Mouse (Mus musculus) heart, embryonic 14.5 days (tissue): ENCODE measurements at regions not wholly inside any gene's neighbourhood (a gene's known extent, or its start where the extent isn't known, plus 50 kb on each side); places are given as distances from the start of the nearest gene placed in this dataset.

Experiments
- ATAC-seq: fragments of 200-750 bp; cut with Nextera tagmentation; 2 replicates; pipeline ENCODE4 v1.8.0; 2017; ENCODE audit warnings: low read depth, moderate TSS enrichment; ENCODE audit not compliant: insufficient number of reproducible peaks, insufficient read depth, low FRiP score
- H3K27ac ChIP-seq, 2 experiments: fragments of 200-500 bp in 1 of 2; fragments of 300-500 bp in 1 of 2; sonication (generic) in 1 of 2; replicated peaks in 1 of 2; 2 replicates each; pipeline ENCODE4 v1.5.1; 2012 to 2014; ENCODE audit warnings: low read depth in 2 of 2, low read length in 2 of 2, control low read depth in 1 of 2, mild to moderate bottlenecking in 1 of 2, mixed read lengths in 1 of 2; ENCODE audit not compliant: control insufficient read depth in 1 of 2, insufficient read depth in 1 of 2
- H3K27me3 ChIP-seq: fragments of 300-500 bp; sonication (generic); 2 replicates; pipeline ENCODE4 v1.6.1; 2014; ENCODE audit warnings: mild to moderate bottlenecking, low read length, control low read depth; ENCODE audit not compliant: control insufficient read depth, insufficient read depth
- H3K36me3 ChIP-seq: fragments of 300-500 bp; sonication (generic); 2 replicates; pipeline ENCODE4 v1.6.1; 2014; ENCODE audit warnings: mild to moderate bottlenecking, control low read depth, low read length, mixed read lengths; ENCODE audit not compliant: control insufficient read depth, insufficient read depth
- H3K4me1 ChIP-seq, 2 experiments: fragments of 200-500 bp in 1 of 2; fragments of 300-500 bp in 1 of 2; sonication (generic) in 1 of 2; 2 replicates each; pipeline ENCODE4 v1.6.1; 2012 to 2014; ENCODE audit warnings: low read length in 2 of 2, control low read depth in 1 of 2, mixed read lengths in 1 of 2; ENCODE audit not compliant: control insufficient read depth in 2 of 2, insufficient read depth in 2 of 2
- H3K4me2 ChIP-seq: fragments of 300-500 bp; sonication (generic); 2 replicates; pipeline ENCODE4 v1.6.1; 2014; ENCODE audit warnings: mild to moderate bottlenecking, low read length
- H3K4me3 ChIP-seq, 2 experiments: fragments of 200-500 bp in 1 of 2; fragments of 300-500 bp in 1 of 2; sonication (generic) in 1 of 2; 2 replicates each; pipeline ENCODE4 v1.5.1; 2012 to 2014; ENCODE audit warnings: low read length in 2 of 2, mild to moderate bottlenecking in 2 of 2, control low read depth in 1 of 2, low read depth in 1 of 2, moderate library complexity in 1 of 2; ENCODE audit not compliant: control insufficient read depth in 1 of 2, insufficient read depth in 1 of 2
- H3K9ac ChIP-seq: fragments of 300-500 bp; sonication (generic); 2 replicates; pipeline ENCODE4 v1.6.1; 2014; ENCODE audit warnings: mild to moderate bottlenecking, low read length
- H3K9me3 ChIP-seq: fragments of 300-500 bp; sonication (generic); 2 replicates; pipeline ENCODE4 v1.6.1; 2016; ENCODE audit warnings: low read length, control low read depth; ENCODE audit not compliant: control insufficient read depth
- WGBS: fragments of 180-500 bp; shearing (Covaris S2); extraction: QIAGEN DNeasy Blood & Tissue Kit; methylation state at CpG from one replicate; pipeline ENCODE4 v1.1.7; 2014; 5-methylcytosine and 5-hydroxymethylcytosine counted together

GRCm38 (mm10) chr1:90668787-90669186, 66.0 kb downstream of the Cops8 start:
- H3K4me1 ChIP-seq = peaks cover 6 to 18% of the 10 kb centered on the region in 2 experiments

DNA sequence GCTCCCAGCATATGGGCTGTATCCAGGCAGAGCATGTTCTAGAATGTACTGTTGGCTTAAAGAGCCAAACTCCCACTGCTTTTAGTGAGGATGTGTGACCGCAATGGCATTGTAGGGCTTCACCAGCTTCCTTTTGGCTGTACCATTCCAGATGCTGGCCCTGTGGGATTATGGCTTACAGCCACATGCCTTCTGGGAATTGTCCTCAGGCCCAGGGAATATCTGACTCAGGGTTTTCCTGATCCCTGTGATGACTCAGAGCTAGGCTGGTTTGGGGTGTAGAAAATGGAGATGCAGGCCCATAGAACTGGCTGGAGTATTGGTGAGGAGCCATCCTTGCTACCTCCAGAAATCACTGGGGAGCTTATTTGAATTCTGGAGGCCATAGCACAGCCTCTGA, 66.5 kb downstream of the Cops8 start:
- Histone ChIP-seq H3K27me3 (no peaks in the 10 kb centered on the region), H3K4me3 (no peak overlapping the region), H3K27ac (no peak overlapping the region), H3K4me1 (peaks cover 6 to 18% of the 10 kb centered on the region in 2 experiments), H3K9ac (no peak overlapping the region), H3K4me2 (no peak overlapping the region), H3K9me3 (no peaks in the 10 kb centered on the region), H3K36me3 (no peaks in the 10 kb centered on the region)
- 94% methylated on average over 1 of the region's 1 CpGs for WGBS
- ATAC-seq = no peak

More at GRCm38 (mm10) chr1:90668787-90669186, 66.0 kb downstream of the Cops8 start:
- Histone ChIP-seq H3K9ac (no peak overlapping the region), H3K36me3 (no peaks in the 10 kb centered on the region), H3K4me3 (no peak overlapping the region), H3K27ac (no peak overlapping the region), H3K4me2 (no peak overlapping the region), H3K27me3 (no peaks in the 10 kb centered on the region), H3K9me3 (no peaks in the 10 kb centered on the region)
- no peak for ATAC-seq
- WGBS = 84% methylated on average over 3 of the region's 3 CpGs

GRCm38 (mm10) chr1:90670346-90670745, 67.6 kb downstream of the Cops8 start:
- Histone ChIP-seq H3K4me2 (no peak overlapping the region), H3K9me3 (no peaks in the 10 kb centered on the region), H3K4me3 (no peak overlapping the region), H3K9ac (no peak overlapping the region), H3K4me1 (peaks cover 9 to 18% of the 10 kb centered on the region in 2 experiments), H3K36me3 (no peaks in the 10 kb centered on the region), H3K27me3 (no peaks in the 10 kb centered on the region), H3K27ac (no peak overlapping the region)
- 72% methylated on average over 3 of the region's 3 CpGs for WGBS
- no peak for ATAC-seq

GRCm38 (mm10) chr1:90673751-90674150, 71.0 kb downstream of the Cops8 start:
- Histone ChIP-seq H3K9me3 (no peaks in the 10 kb centered on the region), H3K27me3 (no peaks in the 10 kb centered on the region), H3K4me2 (no peak overlapping the region), H3K9ac (no peak overlapping the region), H3K4me1 (peaks cover 28 to 36% of the 10 kb centered on the region in 2 experiments), H3K27ac (no peak overlapping the region), H3K36me3 (no peaks in the 10 kb centered on the region), H3K4me3 (no peak overlapping the region)
- ATAC-seq = no peak
- 84% methylated on average over 2 of the region's 2 CpGs for WGBS

DNA sequence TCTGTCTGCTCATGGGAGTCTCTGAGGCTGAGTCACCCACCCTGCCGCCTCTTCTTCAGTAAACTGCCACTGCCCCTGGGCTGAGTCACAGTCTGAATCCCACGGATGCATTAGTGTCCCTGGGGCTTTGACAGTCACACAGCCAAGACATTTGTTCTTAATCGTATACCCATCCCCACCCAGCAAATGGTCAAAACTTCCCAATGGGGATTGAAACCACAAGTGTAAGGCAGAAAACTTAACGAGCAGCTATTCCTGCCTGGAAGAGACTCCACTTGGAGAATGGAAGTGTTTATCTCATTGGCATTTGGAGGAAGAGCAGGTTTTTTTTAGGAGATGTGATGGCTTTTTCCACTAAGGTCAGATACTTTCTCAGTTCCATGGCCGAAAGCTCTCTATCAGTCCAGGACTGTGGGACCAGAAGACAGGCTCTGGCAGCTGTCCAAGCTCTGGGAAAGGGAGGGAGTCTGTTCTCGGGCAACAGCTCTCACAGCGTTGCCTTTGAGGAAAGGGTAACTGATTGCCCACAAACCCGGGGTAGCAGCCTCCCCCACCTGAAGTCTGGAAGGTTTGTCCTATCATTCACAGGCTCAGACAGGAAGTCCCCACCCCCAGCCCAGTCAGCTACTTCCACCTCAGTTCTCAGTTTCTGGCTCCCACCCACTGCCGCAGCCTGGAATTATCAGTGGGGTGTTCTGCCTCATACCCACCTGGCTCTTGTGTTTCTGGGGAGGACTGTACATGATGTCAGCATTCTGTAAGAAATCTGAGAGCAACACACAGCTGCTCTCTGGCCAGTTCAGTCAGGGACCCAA, 73.6 kb downstream of the Cops8 start:
- H3K9me3 ChIP-seq = no peaks in the 10 kb centered on the region
- peak overlapping the region; percentile 9; the same call in 1 of the 2 replicates for H3K9ac ChIP-seq
- 13% methylated on average over 9 of the region's 9 CpGs for WGBS
- ATAC-seq = peak; percentile 73
- peak overlapping the region; percentile 70 to 77 for H3K27ac ChIP-seq
- peak overlapping the region; percentile 26 for H3K4me2 ChIP-seq
- peaks cover 29 to 41% of the 10 kb centered on the region in 2 experiments for H3K4me1 ChIP-seq
- H3K36me3 ChIP-seq = no peaks in the 10 kb centered on the region
- no peaks in the 10 kb centered on the region for H3K27me3 ChIP-seq
- H3K4me3 ChIP-seq = no peak overlapping the region

- Histone ChIP-seq H3K4me2 (no peak overlapping the region), H3K4me3 (no peak overlapping the region), H3K9ac (no peak overlapping the region), H3K4me1 (peaks cover 29 to 41% of the 10 kb centered on the region in 2 experiments), H3K9me3 (no peaks in the 10 kb centered on the region), H3K27ac (peak overlapping the region in 1 of 2 experiments; percentile 77; a peak in 2 of 4 replicates), H3K36me3 (no peaks in the 10 kb centered on the region), H3K27me3 (no peaks in the 10 kb centered on the region)
- ATAC-seq = no peak
These were observed 74.4 kb downstream of the Cops8 start for GRCm38 (mm10) chr1:90677188-90677587.

DNA sequence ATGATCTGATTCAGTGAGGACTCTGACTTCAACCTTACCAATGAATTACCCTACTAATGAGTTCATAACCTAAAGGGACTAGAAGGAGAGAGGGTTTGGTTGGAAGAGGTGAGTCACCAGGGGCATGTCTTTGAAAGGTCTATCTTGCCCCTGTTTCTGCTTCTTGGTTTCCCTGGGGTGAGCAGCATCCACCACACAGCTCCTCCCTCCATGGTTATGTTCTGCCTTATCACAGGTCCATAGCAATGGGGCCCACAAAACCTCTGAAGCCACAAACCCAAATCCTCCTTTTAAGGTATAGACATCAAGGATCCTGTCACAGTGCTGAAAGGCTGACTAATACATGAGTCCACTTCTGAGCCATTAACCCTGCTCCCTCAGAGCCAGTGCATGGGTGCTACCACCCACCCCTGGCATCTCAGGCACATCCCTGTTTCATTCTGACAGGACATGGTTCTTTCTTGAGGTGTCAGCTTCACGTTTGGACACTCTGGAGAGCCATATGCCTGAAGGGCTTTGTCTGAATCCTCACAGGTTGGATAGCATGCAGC, 74.9 kb downstream of the Cops8 start:
- no peak for ATAC-seq
- Histone ChIP-seq H3K36me3 (no peaks in the 10 kb centered on the region), H3K4me1 (peaks cover 28 to 39% of the 10 kb centered on the region in 2 experiments), H3K9ac (no peak overlapping the region; the same call in 1 of the 2 replicates), H3K27ac (peak overlapping the region in 1 of 2 experiments; percentile 35; a peak in 2 of 4 replicates), H3K4me2 (no peak overlapping the region), H3K27me3 (no peaks in the 10 kb centered on the region), H3K4me3 (no peak overlapping the region), H3K9me3 (no peaks in the 10 kb centered on the region)
- WGBS = 46% methylated on average over 1 of the region's 1 CpGs
